Mouse (Mus musculus) erythroblast, embryonic 14.5 days (primary cell): Measurements from ENCODE around the gene Sesn3. TPM values are rescaled to one million over a fixed set of nuclear protein-coding genes. Genes with fewer than 3 reads are reported as not detected.

ENCODE experiments used
- H3K27me3 ChIP-seq: 2 replicates; pipeline ENCODE4 v1.6.1; 2012; ENCODE audit warnings: inconsistent platforms; ENCODE audit not compliant: control insufficient read depth
- H3K36me3 ChIP-seq: 2 replicates; pipeline ENCODE4 v1.6.1; 2012; ENCODE audit warnings: mild to moderate bottlenecking, inconsistent platforms; ENCODE audit not compliant: control insufficient read depth
- H3K4me1 ChIP-seq: 2 replicates; pipeline ENCODE4 v1.6.1; 2012; ENCODE audit warnings: inconsistent platforms; ENCODE audit not compliant: control insufficient read depth
- H3K4me3 ChIP-seq: replicated peaks from 2 replicates; pipeline ENCODE3; 2012; ENCODE audit warnings: moderate library complexity, mild to moderate bottlenecking, inconsistent platforms
- H3K9me3 ChIP-seq: 2 replicates; pipeline ENCODE4 v1.6.1; 2012; ENCODE audit warnings: low read length, inconsistent platforms, mixed read lengths; ENCODE audit not compliant: control insufficient read depth
- GATA1 ChIP-seq: IDR thresholded peaks from 2 replicates; pipeline ENCODE4 v1.6.1; 2012; ENCODE audit warnings: low read length, inconsistent platforms, mixed read lengths
- TAL1 ChIP-seq: IDR thresholded peaks from 3 replicates; pipeline ENCODE4 v1.6.1; 2012; ENCODE audit warnings: low read length, inconsistent platforms, mixed read lengths
- polyA plus RNA-seq: library from polyadenylated mRNA; stranded (reverse); fragments of >175 nt; gene quantifications from 2 replicates; pipeline ENCODE4 v1.2.3, GENCODE M21; 2012

The Sesn3 gene
- polyA plus RNA-seq, 1 experiment = 0.02 TPM

DNA sequence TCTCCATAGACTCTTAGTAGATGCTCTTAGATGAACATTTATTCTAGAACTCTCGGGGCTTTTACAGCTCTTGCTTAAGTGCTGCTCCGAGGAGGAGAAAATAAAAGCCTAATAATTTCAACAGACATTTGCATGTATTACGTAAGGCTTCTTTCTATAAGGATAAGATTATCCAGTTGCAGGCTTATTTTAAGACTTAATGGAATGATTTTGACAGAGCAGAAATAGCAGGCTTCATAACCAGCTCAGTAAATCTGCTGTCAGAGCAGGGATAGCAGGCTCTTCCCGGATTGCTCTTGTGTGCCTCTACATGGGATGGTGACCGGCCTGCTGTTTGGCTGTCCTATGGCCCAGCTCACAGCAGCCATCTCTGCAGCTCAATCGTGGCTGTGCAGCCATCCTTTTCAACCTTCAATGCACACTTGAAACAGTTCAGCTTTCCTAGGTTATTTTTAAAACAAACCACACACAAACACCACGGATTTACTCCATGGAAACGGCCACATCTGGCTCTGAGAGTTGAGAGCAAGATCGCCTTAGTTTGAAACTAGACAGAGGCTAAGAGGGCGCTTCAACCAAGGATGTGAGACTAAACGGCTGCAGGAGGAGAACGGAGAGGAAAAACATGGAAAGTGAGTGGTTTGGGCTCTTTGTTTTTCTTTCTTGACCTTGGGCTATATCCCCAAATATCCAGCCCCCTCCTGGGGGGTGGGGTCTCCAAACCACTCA lies 27.2 kb upstream of the Sesn3 start:
- H3K4me1 ChIP-seq = no peaks in the 10 kb centered on the region
- H3K9me3 ChIP-seq = no peaks in the 10 kb centered on the region
- no peak for TF ChIP-seq TAL1
- no peak for TF ChIP-seq GATA1

GRCm38 (mm10) chr9:14248209-14248596 lies 26.7 kb upstream of the Sesn3 start:
- Histone ChIP-seq H3K4me3 (no peak overlapping the region), H3K27me3 (no peaks in the 10 kb centered on the region), H3K9me3 (no peaks in the 10 kb centered on the region), H3K36me3 (no peaks in the 10 kb centered on the region), H3K4me1 (no peaks in the 10 kb centered on the region)
- TF ChIP-seq TAL1 (no peak), GATA1 (no peak)

More for the DNA sequence above, 27.2 kb upstream of the Sesn3 start:
- H3K27me3 ChIP-seq = no peaks in the 10 kb centered on the region
- H3K4me3 ChIP-seq = no peak overlapping the region
- no peaks in the 10 kb centered on the region for H3K36me3 ChIP-seq

GRCm38 (mm10) chr9:14261150-14261549 lies 13.7 kb upstream of the Sesn3 start:
- TF ChIP-seq TAL1 (no peak), GATA1 (no peak)
- no peaks in the 10 kb centered on the region for H3K36me3 ChIP-seq

GRCm38 (mm10) chr9:14262568-14262972 lies 12.3 kb upstream of the Sesn3 start:
- Histone ChIP-seq H3K4me1 (no peaks in the 10 kb centered on the region), H3K9me3 (no peaks in the 10 kb centered on the region), H3K27me3 (no peaks in the 10 kb centered on the region), H3K4me3 (no peak overlapping the region), H3K36me3 (no peaks in the 10 kb centered on the region)
- TF ChIP-seq GATA1 = no peak
- TF ChIP-seq TAL1 = no peak

More at GRCm38 (mm10) chr9:14261150-14261549, 13.7 kb upstream of the Sesn3 start:
- H3K27me3 ChIP-seq = no peaks in the 10 kb centered on the region
- no peak overlapping the region for H3K4me3 ChIP-seq
- H3K9me3 ChIP-seq = no peaks in the 10 kb centered on the region
- H3K4me1 ChIP-seq = no peaks in the 10 kb centered on the region

DNA sequence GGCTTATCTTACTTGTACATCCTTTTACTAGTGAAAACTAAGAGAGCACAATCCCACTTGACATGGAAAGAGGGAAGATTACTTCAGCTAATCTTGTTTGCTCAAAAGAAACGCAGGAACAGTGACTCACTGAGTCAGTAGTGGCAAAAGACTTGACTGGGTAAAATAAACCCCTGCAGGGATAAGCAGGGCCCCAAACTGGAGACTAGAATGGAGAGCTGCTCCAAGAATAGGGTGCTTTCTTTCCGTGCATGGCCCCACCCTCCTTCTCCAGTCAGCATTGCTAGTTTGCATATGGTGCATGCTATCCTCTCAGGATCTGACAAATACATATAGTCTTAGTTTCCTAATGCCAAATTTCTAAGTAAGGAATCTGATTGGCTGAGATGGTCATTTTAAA lies 8.4 kb upstream of the Sesn3 start:
- no peaks in the 10 kb centered on the region for H3K9me3 ChIP-seq
- H3K4me1 ChIP-seq = no peaks in the 10 kb centered on the region
- TF ChIP-seq GATA1 (no peak), TAL1 (no peak)
- H3K4me3 ChIP-seq = no peak overlapping the region
- H3K36me3 ChIP-seq = no peaks in the 10 kb centered on the region
- no peaks in the 10 kb centered on the region for H3K27me3 ChIP-seq

- TF ChIP-seq TAL1 (no peak), GATA1 (no peak)
- Histone ChIP-seq H3K9me3 (no peaks in the 10 kb centered on the region), H3K4me1 (no peaks in the 10 kb centered on the region), H3K27me3 (no peaks in the 10 kb centered on the region), H3K4me3 (no peak overlapping the region), H3K36me3 (no peaks in the 10 kb centered on the region)
Observed at GRCm38 (mm10) chr9:14268578-14268977, 6.3 kb upstream of the Sesn3 start.

DNA sequence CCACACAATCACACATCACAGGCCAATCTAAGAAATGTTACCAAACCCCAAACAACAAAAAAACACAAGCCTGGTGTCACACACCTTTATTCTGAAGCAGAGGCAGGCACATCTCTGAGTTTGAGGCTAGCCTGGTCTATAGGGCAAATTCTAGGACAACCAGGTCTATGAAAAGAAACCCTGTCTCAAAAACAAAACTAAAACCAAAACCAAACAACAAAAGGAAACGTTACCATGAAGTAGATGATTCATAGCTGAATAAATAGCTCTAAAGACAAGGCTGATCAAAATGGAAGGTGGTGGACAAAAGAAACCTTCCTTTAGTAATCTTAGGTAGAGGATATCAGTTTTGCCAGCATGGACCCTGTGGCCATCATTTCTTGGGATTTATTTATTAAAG lies 1.9 kb upstream of the Sesn3 start:
- Histone ChIP-seq H3K4me3 (no peak overlapping the region), H3K9me3 (no peaks in the 10 kb centered on the region), H3K27me3 (peaks cover 28% of the 10 kb centered on the region), H3K36me3 (no peaks in the 10 kb centered on the region), H3K4me1 (peaks cover 23% of the 10 kb centered on the region)
- TF ChIP-seq GATA1 (no peak), TAL1 (no peak)

GRCm38 (mm10) chr9:14274586-14274985 lies 281 bp upstream of the Sesn3 start:
- no peaks in the 10 kb centered on the region for H3K9me3 ChIP-seq
- no peaks in the 10 kb centered on the region for H3K36me3 ChIP-seq
- H3K27me3 ChIP-seq = peaks cover 42% of the 10 kb centered on the region
- peaks cover 23% of the 10 kb centered on the region for H3K4me1 ChIP-seq
- TF ChIP-seq TAL1 = no peak
- TF ChIP-seq GATA1 = no peak
- no peak overlapping the region for H3K4me3 ChIP-seq

- H3K36me3 ChIP-seq = no peaks in the 10 kb centered on the region
- no peaks in the 10 kb centered on the region for H3K9me3 ChIP-seq
- peaks cover 23% of the 10 kb centered on the region for H3K4me1 ChIP-seq
- peaks cover 42% of the 10 kb centered on the region for H3K27me3 ChIP-seq
- H3K4me3 ChIP-seq = peak overlapping the region; percentile 68
- TF ChIP-seq TAL1 = no peak
- no peak for TF ChIP-seq GATA1
Observed at GRCm38 (mm10) chr9:14275792-14276480, 1.1 kb downstream of the Sesn3 start.
